In genomic region chr10:80635345-80635744, GRCm38 (mm10) we compare ENCODE assay signal across 27 mouse cellular contexts. TPM values are rescaled to one million over a fixed set of nuclear protein-coding genes. Genes with fewer than 3 reads are reported as not detected.
DNase-seq lines count a peak whose midpoint lies in the region; ATAC-seq lines count a peak whose summit lies in the region.
"Had no signal": no experiment of that assay in that cellular context is flagged by ENCODE, and none has a peak within 500 bp of the region (broad histone marks: within the 10 kb centered on the region; RNA-seq: fewer than 3 reads in every experiment).

No protein-coding gene starts in this region.

- DNase-seq in kidney, adult 18-20 months: peak; percentile 61
- DNase-seq in kidney, postnatal 4 days: no peak
- no peak for DNase-seq in liver
- no peak for DNase-seq in liver, embryonic 13.5 days
- DNase-seq in yolk sac, embryonic 10.5 days (ENCODE audit: low spot score): peak; percentile 76
- no peak for DNase-seq in midbrain, embryonic 11.5 days (ENCODE audit: low spot score, missing footprints)
- DNase-seq: adrenal gland, postnatal 10 days; cerebellum, adult 11-12 months; cerebellum, adult 9-11 months; embryo, embryonic 11 days; gastrocnemius, adult 2 months; heart, postnatal 10 days; lung, adult 18-20 months; lung, postnatal 4 days; midbrain, embryonic 14.5 days; thymus, postnatal 14 days had no signal

- ATAC-seq in liver, embryonic 12.5 days: no peak
- ATAC-seq in liver, embryonic 13.5 days (ENCODE audit: low read depth): no peak
- no peak for ATAC-seq in midbrain, embryonic 13.5 days
- no peak for ATAC-seq in midbrain, embryonic 11.5 days (ENCODE audit: low FRiP score)
- ATAC-seq: forebrain, embryonic 15.5 days; lung, postnatal 0 days had no signal

- no peaks in the 10 kb centered on the region for H3K9me3 ChIP-seq in liver, embryonic 12.5 days (replicated peaks)
- H3K9me3 ChIP-seq in liver, embryonic 13.5 days (replicated peaks): no peaks in the 10 kb centered on the region
- no peaks in the 10 kb centered on the region for H3K9me3 ChIP-seq in midbrain, embryonic 13.5 days
- H3K9me3 ChIP-seq in midbrain, embryonic 11.5 days (ENCODE audit: control insufficient read depth, low read length): no peaks in the 10 kb centered on the region
- H3K9me3 ChIP-seq: embryonic facial prominence, embryonic 12.5 days; forebrain, embryonic 15.5 days; G1E; heart, embryonic 13.5 days; limb, embryonic 12.5 days; megakaryocyte, embryonic 14.5 days; stomach, embryonic 15.5 days had no signal

- 0 out of 2 replicates have a peak overlapping the region, but pooled peaks have one; percentile 5 for H3K27ac ChIP-seq in liver, embryonic 12.5 days
- H3K27ac ChIP-seq in liver, embryonic 13.5 days: peak overlapping the region; percentile 40
- H3K27ac ChIP-seq in midbrain, embryonic 13.5 days: no peak overlapping the region
- no peak overlapping the region for H3K27ac ChIP-seq in midbrain, embryonic 11.5 days (ENCODE audit: low read depth, low read length)
- H3K27ac ChIP-seq: embryonic facial prominence, embryonic 12.5 days; forebrain, embryonic 15.5 days; gastrocnemius, adult 2 months; heart, embryonic 13.5 days; hindbrain, embryonic 14.5 days; limb, embryonic 12.5 days; stomach, embryonic 15.5 days had no signal

- no peak overlapping the region for H3K4me2 ChIP-seq in liver, embryonic 12.5 days
- no peak overlapping the region for H3K4me2 ChIP-seq in liver, embryonic 13.5 days
- H3K4me2 ChIP-seq in midbrain, embryonic 13.5 days (replicated peaks): no peak overlapping the region
- no peak overlapping the region for H3K4me2 ChIP-seq in midbrain, embryonic 11.5 days
- H3K4me2 ChIP-seq: embryonic facial prominence, embryonic 12.5 days; forebrain, embryonic 15.5 days; heart, embryonic 13.5 days; hindbrain, embryonic 14.5 days; limb, embryonic 12.5 days; stomach, embryonic 15.5 days had no signal

- no peak overlapping the region for H3K9ac ChIP-seq in liver, embryonic 12.5 days
- no peak overlapping the region for H3K9ac ChIP-seq in liver, embryonic 13.5 days
- no peak overlapping the region for H3K9ac ChIP-seq in midbrain, embryonic 13.5 days (replicated peaks)
- H3K9ac ChIP-seq in midbrain, embryonic 11.5 days (ENCODE audit: low read length): no peak overlapping the region
- H3K9ac ChIP-seq: embryonic facial prominence, embryonic 12.5 days; forebrain, embryonic 15.5 days; heart, embryonic 13.5 days; hindbrain, embryonic 14.5 days; limb, embryonic 12.5 days; stomach, embryonic 15.5 days had no signal

- no peak overlapping the region for H3K4me3 ChIP-seq in liver, embryonic 12.5 days
- no peak overlapping the region for H3K4me3 ChIP-seq in liver, embryonic 13.5 days (replicated peaks)
- H3K4me3 ChIP-seq in midbrain, embryonic 13.5 days (replicated peaks): no peak overlapping the region
- H3K4me3 ChIP-seq in midbrain, embryonic 11.5 days (ENCODE audit: low read depth, low read length): no peak overlapping the region
- H3K4me3 ChIP-seq: embryonic facial prominence, embryonic 12.5 days; forebrain, embryonic 15.5 days; gastrocnemius, adult 2 months; heart, embryonic 13.5 days; limb, embryonic 12.5 days; megakaryocyte, embryonic 14.5 days; stomach, embryonic 15.5 days had no signal

- 73% methylated on average over 6 of the region's 6 CpGs for WGBS in liver, embryonic 12.5 days (ENCODE audit: insufficient replicate concordance)
- 67% methylated on average over 6 of the region's 6 CpGs for WGBS in liver, embryonic 13.5 days (ENCODE audit: insufficient replicate concordance)
- WGBS in midbrain, embryonic 13.5 days: 95% methylated on average over 6 of the region's 6 CpGs
- WGBS in midbrain, embryonic 11.5 days: 87% methylated on average over 6 of the region's 6 CpGs

- no peaks in the 10 kb centered on the region for H3K27me3 ChIP-seq in liver, embryonic 12.5 days (replicated peaks)
- no peaks in the 10 kb centered on the region for H3K27me3 ChIP-seq in liver, embryonic 13.5 days
- H3K27me3 ChIP-seq in midbrain, embryonic 13.5 days: no peaks in the 10 kb centered on the region
- H3K27me3 ChIP-seq in midbrain, embryonic 11.5 days (ENCODE audit: control insufficient read depth, insufficient read depth, low read length): no peaks in the 10 kb centered on the region
- H3K27me3 ChIP-seq: embryonic facial prominence, embryonic 12.5 days; forebrain, embryonic 15.5 days; heart, embryonic 13.5 days; limb, embryonic 12.5 days; megakaryocyte, embryonic 14.5 days; stomach, embryonic 15.5 days had no signal

- peaks cover 84% of the 10 kb centered on the region for H3K36me3 ChIP-seq in liver, embryonic 12.5 days
- H3K36me3 ChIP-seq in liver, embryonic 13.5 days: peaks cover 72% of the 10 kb centered on the region
- H3K36me3 ChIP-seq in midbrain, embryonic 13.5 days: peaks cover 65% of the 10 kb centered on the region
- peaks cover 33% of the 10 kb centered on the region for H3K36me3 ChIP-seq in midbrain, embryonic 11.5 days (ENCODE audit: control insufficient read depth, insufficient read depth, low read length)

- H3K4me1 ChIP-seq in liver, embryonic 12.5 days: peaks cover 14% of the 10 kb centered on the region; the same call in 1 of the 2 replicates
- peaks cover 26% of the 10 kb centered on the region for H3K4me1 ChIP-seq in liver, embryonic 13.5 days (replicated peaks)
- H3K4me1 ChIP-seq in midbrain, embryonic 13.5 days (replicated peaks): no peaks in the 10 kb centered on the region
- H3K4me1 ChIP-seq in midbrain, embryonic 11.5 days (ENCODE audit: control insufficient read depth, insufficient read depth, low read length): no peaks in the 10 kb centered on the region
- H3K4me1 ChIP-seq: embryonic facial prominence, embryonic 12.5 days; forebrain, embryonic 15.5 days; limb, embryonic 12.5 days; stomach, embryonic 15.5 days had no signal

RNA-seq across cellular contexts. Expression of gene Csnk1g2, which starts 12.7 kb away (rescaled TPM):
- 106 TPM in 2 replicates for polyA plus RNA-seq in liver, embryonic 12.5 days (2016; fragmentation: Nextera tagmentation; extraction: Ambion mirVana)
- 46.0 and 51.1 TPM in 2 replicates for polyA plus RNA-seq in liver, embryonic 13.5 days (2015; fragmentation: Nextera tagmentation; extraction: Ambion mirVana)
- 73.8 and 115 TPM in 2 replicates for polyA plus RNA-seq in midbrain, embryonic 13.5 days (2015; fragmentation: Nextera tagmentation; extraction: Ambion mirVana)
- polyA plus RNA-seq in midbrain, embryonic 11.5 days (2014; fragmentation: Nextera tagmentation; extraction: Ambion mirVana): 73.6 and 86.9 TPM in 2 replicates

RNA-seq across cellular contexts. Expression of gene Btbd2, which starts 21.5 kb away (rescaled TPM):
- 26.0 and 27.3 TPM in 2 replicates for polyA plus RNA-seq in liver, embryonic 12.5 days (2016; fragmentation: Nextera tagmentation; extraction: Ambion mirVana)
- polyA plus RNA-seq in liver, embryonic 13.5 days (2015; fragmentation: Nextera tagmentation; extraction: Ambion mirVana): 11.5 and 12.7 TPM in 2 replicates
- polyA plus RNA-seq in midbrain, embryonic 13.5 days (2015; fragmentation: Nextera tagmentation; extraction: Ambion mirVana): 60.9 and 80.6 TPM in 2 replicates
- 43.8 and 51.7 TPM in 2 replicates for polyA plus RNA-seq in midbrain, embryonic 11.5 days (2014; fragmentation: Nextera tagmentation; extraction: Ambion mirVana)

RNA-seq across cellular contexts. Expression of gene Gm49322, which starts 29.5 kb away (rescaled TPM):
- 2.6 and 3.0 TPM in 2 replicates for polyA plus RNA-seq in liver, embryonic 12.5 days (2016; fragmentation: Nextera tagmentation; extraction: Ambion mirVana)
- polyA plus RNA-seq in liver, embryonic 13.5 days (2015; fragmentation: Nextera tagmentation; extraction: Ambion mirVana): 1.4 and 1.5 TPM in 2 replicates
- 4.0 and 4.9 TPM in 2 replicates for polyA plus RNA-seq in midbrain, embryonic 13.5 days (2015; fragmentation: Nextera tagmentation; extraction: Ambion mirVana)
- 1.9 and 2.2 TPM in 2 replicates for polyA plus RNA-seq in midbrain, embryonic 11.5 days (2014; fragmentation: Nextera tagmentation; extraction: Ambion mirVana)

RNA-seq across cellular contexts. Expression of gene Adat3, which starts 32.7 kb away (rescaled TPM):
- 7.0 and 7.4 TPM in 2 replicates for polyA plus RNA-seq in liver, embryonic 12.5 days (2016; fragmentation: Nextera tagmentation; extraction: Ambion mirVana)
- 5.7 and 6.3 TPM in 2 replicates for polyA plus RNA-seq in liver, embryonic 13.5 days (2015; fragmentation: Nextera tagmentation; extraction: Ambion mirVana)
- 6.1 and 7.6 TPM in 2 replicates for polyA plus RNA-seq in midbrain, embryonic 13.5 days (2015; fragmentation: Nextera tagmentation; extraction: Ambion mirVana)
- 5.4 and 6.9 TPM in 2 replicates for polyA plus RNA-seq in midbrain, embryonic 11.5 days (2014; fragmentation: Nextera tagmentation; extraction: Ambion mirVana)

RNA-seq across cellular contexts. Expression of gene Scamp4, which starts 32.7 kb away (rescaled TPM):
- 63.3 and 65.2 TPM in 2 replicates for polyA plus RNA-seq in liver, embryonic 12.5 days (2016; fragmentation: Nextera tagmentation; extraction: Ambion mirVana)
- polyA plus RNA-seq in liver, embryonic 13.5 days (2015; fragmentation: Nextera tagmentation; extraction: Ambion mirVana): 52.0 and 54.6 TPM in 2 replicates
- 60.2 and 60.3 TPM in 2 replicates for polyA plus RNA-seq in midbrain, embryonic 13.5 days (2015; fragmentation: Nextera tagmentation; extraction: Ambion mirVana)
- polyA plus RNA-seq in midbrain, embryonic 11.5 days (2014; fragmentation: Nextera tagmentation; extraction: Ambion mirVana): 60.2 and 62.3 TPM in 2 replicates

Comparison
In these comparisons a context has a peak if more than half of its experiments do, and no peak if none do; other contexts are left out.
1. DNase-seq: peak in kidney, adult 18-20 months (single experiment) and yolk sac, embryonic 10.5 days (single experiment); none in kidney, postnatal 4 days (0 of 2), liver (single experiment), liver, embryonic 13.5 days (single experiment) and midbrain, embryonic 11.5 days (single experiment).
2. H3K27ac ChIP-seq: peak in liver, embryonic 12.5 days (single experiment) and liver, embryonic 13.5 days (single experiment); none in midbrain, embryonic 13.5 days (single experiment) and midbrain, embryonic 11.5 days (single experiment).